Mouse (Mus musculus) C2C12 (cell line): ENCODE results near the gene Atp6v0e2.

Experiments used
- CTCF ChIP-seq: IDR thresholded peaks from one replicate; pipeline ENCODE4 v1.5.1; 2011; ENCODE audit not compliant: control insufficient read depth, insufficient read depth, insufficient read length
- FOSL1 ChIP-seq: IDR thresholded peaks from one replicate; pipeline ENCODE4 v1.8.0; 2011; ENCODE audit warnings: mild to moderate bottlenecking, low read length; ENCODE audit not compliant: poor library complexity, insufficient read depth, severe bottlenecking
- MAX ChIP-seq: IDR thresholded peaks from one replicate; pipeline ENCODE4 v1.6.1; 2011; ENCODE audit warnings: mild to moderate bottlenecking, control low read depth
- MYOD1 ChIP-seq: IDR thresholded peaks from one replicate; pipeline ENCODE4 v1.6.1; 2011; ENCODE audit warnings: low read depth; ENCODE audit not compliant: control insufficient read depth, insufficient read length
- USF1 ChIP-seq: IDR thresholded peaks from one replicate; pipeline ENCODE4 v1.6.1; 2011; ENCODE audit warnings: low read depth, mild to moderate bottlenecking, control low read depth, moderate library complexity

GRCm38 (mm10) chr6:48555956-48556355 is 18.5 kb downstream of the Atp6v0e2 start:
- TF ChIP-seq CTCF (no peak), MAX (no peak), FOSL1 (no peak), USF1 (no peak), MYOD1 (no peak)
